Mouse (Mus musculus): ENCODE data around the gene Tcte2.
"Not testable (repeated sequence)": the region's sequence is repeated elsewhere in the genome, so short reads cannot be mapped to it uniquely, and the experiment has no call there.

The Tcte2 gene

DNA sequence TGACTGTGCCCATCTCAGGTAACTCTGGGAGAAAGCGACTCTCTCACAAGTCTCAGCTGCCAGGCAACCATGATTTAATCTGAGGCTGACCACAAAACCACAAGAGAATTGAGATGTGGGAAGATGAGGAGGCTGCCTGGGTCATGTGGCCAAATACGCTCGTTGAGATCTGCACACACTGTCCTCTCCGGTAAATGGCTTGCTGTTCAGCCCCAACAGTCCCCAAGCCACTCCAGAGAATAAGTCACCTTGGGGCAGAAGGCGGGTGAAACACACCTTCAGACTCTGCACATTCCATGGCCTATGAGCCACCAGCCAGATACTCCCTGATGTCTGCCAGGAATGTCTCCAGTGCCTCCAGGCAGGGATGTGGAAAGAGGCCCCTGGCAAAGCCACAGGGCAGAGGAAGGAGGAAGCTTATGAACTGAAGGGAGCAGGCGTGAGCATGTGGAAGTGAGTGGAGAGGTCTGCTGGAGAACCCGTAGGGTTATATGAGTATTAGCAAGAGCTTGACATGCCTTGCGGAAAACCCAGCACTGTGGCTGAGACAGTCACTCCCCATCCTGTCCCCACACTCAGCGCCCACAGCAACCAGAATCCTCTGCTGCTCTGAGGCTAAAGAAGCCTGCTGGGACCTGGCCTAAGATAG lies 79.1 kb downstream of the Tcte2 start:
- DNase-seq (ENCODE audit: low spot score) = no peak

- DNase-seq (ENCODE audit: low spot score) = no peak
Measured at GRCm38 (mm10) chr17:13681686-13682085, 79.9 kb downstream of the Tcte2 start.

DNA sequence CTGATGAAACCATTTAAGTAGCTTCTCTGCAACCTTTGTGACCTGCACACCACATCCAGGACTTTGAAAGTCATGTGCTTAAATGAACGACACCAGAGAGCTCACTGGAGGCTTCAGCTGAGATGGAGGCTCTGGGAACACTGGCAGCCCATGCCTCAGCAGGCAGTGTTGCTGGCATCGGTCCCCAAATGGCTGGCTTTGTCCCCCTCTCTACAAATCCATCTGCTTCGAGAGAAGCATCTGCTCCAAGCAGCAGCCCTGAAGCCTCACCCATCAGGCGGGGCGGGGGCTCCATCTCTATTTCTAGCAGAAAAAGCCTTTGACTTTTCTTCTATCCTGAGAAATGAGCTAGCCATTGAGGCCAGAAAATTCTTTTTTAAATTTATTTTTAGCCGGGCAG lies 80.5 kb downstream of the Tcte2 start:
- DNase-seq (ENCODE audit: low spot score) = no peak

DNA sequence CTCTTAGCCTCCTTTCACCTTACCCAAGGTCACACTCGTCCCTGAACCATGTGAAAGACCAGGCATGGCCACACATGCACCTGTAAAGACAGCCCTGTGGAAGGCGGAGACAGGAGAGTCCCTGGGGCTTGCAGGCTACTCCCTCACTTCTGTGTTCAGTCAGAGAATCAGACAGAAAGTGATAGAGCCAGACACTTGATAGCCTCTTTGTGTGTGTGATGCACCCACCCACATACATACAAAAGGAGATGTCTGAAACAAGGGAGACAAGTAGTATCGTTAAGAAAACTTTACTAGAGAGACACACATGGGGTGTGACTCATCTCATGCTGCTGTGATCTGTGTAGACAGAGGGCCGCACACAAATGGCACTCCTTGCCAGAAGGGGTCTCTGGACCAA lies 81.3 kb downstream of the Tcte2 start:
- DNase-seq (ENCODE audit: low spot score) = no peak

- DNase-seq (ENCODE audit: low spot score) = no peak
Measured at GRCm38 (mm10) chr17:13679725-13680124, 81.9 kb downstream of the Tcte2 start.

- no peak for DNase-seq (ENCODE audit: low spot score)
Measured at GRCm38 (mm10) chr17:13677225-13678148, 84.1 kb downstream of the Tcte2 start.

GRCm38 (mm10) chr17:13676099-13676498 lies 85.5 kb downstream of the Tcte2 start:
- DNase-seq (ENCODE audit: low spot score) = not testable (repeated sequence)

DNA sequence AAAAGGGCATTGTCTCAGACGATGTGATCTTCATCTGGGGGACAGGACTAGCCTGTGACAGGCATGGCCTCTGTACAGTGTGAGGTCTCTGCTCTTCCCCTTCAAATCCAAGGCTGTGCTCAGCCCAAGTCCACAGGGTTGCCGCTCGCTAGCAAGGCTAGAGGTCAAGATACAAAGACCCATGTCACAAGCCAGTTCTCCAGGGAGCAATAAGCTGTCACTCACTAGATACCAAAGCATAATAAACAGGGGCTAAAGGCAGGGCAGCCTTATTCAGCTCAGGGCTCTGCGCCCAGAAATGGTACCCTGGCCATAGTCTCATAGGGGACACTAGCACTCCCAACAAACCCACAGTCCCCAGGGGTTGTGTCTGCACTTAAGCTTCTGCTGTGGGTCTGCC lies 86.0 kb downstream of the Tcte2 start:
- DNase-seq (ENCODE audit: low spot score) = no peak

- DNase-seq (ENCODE audit: low spot score) = no peak
Measured at GRCm38 (mm10) chr17:13674695-13675306, 86.8 kb downstream of the Tcte2 start.

GRCm38 (mm10) chr17:13671732-13672131 lies 89.9 kb downstream of the Tcte2 start:
- no peak for DNase-seq (ENCODE audit: low spot score)

DNA sequence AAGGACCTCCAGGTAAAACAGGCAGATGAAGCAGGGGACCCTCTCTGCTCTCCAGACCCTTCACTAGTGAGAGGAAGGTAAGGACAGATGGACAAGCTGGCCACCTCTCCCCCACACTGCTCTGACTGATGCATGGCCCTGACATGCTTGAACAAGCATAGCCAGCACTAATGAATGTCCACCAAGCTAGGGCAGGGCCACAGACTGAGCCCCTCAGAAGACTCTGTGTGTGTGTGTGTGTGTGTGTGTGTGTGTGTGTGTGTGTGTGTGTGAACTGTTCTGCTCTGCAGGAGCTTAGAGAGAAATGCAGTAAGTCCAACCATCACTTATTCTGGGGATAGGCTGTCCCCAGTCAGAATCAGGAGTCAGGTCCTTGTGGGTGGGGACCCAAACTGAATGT lies 91.4 kb downstream of the Tcte2 start:
- no peak for DNase-seq (ENCODE audit: low spot score)

DNA sequence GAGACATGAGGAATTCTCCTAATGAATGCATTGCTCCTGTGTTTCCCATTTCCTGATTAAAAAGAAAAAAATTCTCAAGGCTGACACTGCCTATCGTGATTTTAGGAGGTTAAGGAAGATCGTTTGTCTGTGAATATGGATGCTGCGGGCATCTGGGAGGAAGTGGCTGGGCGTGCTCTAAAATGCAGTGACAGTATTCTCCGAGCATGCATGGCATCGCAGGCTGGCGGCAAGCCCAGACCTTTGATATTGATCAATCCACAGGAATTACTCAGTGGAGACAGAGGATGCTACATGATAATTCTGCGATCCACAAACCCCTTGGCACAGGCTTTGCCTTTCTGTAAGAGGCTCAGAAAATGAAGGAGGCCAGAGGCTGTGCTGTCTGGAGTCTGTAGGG lies 92.4 kb downstream of the Tcte2 start:
- no peak for DNase-seq (ENCODE audit: low spot score)

DNA sequence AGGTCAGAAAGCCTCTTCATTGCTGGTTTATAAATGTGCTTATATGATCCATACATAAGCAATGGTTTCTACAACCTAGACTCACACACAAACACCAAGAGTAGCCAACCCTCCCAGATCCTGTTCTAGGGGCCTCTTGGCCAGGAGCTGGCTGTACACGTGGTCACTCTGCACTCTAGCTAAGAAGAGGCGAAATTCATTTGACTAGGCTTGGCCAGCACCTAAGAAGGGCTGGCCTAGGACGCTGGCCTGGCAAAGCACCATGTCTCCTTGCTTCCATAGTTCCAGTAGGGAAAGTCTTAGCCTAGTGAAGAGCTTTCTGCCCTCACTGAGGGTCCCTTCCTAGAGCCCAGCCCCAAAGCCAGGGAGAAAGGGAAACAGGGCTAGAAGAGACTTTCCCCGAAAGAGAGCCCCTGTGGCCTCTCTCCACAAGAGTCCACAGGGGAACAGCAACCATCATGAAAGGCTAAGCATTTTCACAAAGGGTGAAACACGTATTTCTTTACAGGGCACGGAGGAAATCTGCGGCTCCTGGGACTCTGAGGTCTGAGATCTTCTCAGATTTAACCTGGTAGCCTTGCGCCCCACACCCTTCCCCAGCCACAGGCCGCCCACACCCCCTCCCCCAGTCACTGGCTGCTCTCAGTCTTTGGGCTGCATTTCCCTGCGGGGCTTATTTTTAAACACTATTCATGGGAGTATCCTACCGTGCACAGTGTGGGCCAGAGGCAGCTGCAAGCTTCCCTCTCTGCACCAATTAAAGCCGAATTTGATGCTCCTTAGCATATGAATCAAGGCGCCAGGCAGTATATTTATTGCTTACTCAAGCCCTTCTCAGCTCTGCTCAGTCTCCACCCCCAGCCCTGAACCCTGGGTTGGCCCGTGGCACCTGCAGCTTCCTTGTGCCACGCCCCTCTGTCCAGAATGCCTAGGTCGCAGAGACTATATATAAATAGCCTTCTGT lies 93.3 kb downstream of the Tcte2 start:
- no peak for DNase-seq (ENCODE audit: low spot score)

DNA sequence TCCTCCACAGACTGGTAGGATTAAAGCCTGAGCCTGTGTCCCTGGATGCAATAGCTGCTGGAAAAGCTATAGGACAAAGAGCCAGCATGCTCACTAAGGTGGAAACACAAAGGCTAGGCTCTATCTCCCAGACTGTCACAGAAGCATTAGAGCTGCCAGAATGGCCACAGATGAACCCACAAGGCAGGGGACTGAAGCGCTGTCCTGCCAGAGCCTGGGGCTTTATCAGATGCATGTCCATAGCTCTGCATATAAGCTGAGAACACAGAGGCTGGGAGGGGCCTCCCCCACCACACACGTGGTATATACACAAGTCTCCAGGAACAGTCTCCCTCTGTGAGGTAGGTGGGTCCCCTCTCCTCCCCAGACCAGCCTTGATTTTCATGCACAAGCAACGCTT lies 94.6 kb downstream of the Tcte2 start:
- no peak for DNase-seq (ENCODE audit: low spot score)

GRCm38 (mm10) chr17:13665731-13666130 lies 95.9 kb downstream of the Tcte2 start:
- DNase-seq (ENCODE audit: low spot score) = no peak

DNA sequence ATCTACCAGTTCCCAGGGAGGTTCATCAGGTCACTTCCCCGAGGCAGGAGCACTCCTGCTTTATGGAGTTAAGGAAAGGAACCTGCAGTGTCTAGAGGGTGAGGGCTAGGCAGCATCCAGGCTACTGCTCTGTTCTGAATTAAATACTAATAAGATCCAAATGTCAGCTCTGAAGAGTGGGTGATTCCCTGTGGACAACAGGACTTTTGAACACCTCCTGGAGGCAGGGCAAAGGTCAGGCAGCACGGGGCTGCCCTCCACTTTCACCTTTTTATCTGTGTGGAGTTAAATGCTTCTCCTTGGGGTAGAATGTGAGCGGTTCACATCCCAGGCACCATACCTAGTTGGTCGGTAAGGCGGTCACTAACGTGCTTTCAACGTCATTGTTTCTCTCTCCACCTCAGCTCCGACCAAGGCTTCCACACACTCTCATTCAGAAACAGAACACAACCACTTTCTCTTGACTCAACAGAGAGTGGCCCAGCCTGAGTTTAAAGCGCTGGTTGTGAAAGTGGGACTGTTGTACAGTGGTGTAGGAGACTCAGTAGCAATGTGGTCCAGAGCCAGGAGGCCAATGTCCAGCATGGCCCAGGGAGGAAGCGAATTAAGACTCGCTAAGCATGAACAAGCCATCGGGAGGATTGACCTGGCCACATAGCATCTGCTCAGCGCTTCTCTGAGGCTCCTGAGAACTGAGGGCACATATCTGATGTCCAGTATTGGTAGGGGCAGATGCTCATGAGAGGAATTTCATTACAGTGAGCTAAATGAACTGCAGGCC lies 98.0 kb downstream of the Tcte2 start:
- no peak for DNase-seq (ENCODE audit: low spot score)

All from ovary, postnatal 10 days (tissue).